Mouse (Mus musculus) hindbrain, postnatal 0 days (tissue): Measurements from ENCODE around the gene Dnmt3a. TPM values are rescaled to one million over a fixed set of nuclear protein-coding genes. Genes with fewer than 3 reads are reported as not detected.
A peak's percentile ranks its signal among the peaks of the same experiment; 100 is the strongest.

Experiments
- ATAC-seq: fragments of 200-750 bp; cut with Nextera tagmentation; 2 replicates; pipeline ENCODE4 v1.8.0; 2017; ENCODE audit warnings: mild to moderate bottlenecking, moderate TSS enrichment, moderate library complexity
- DNase-seq: peaks from one replicate; pipeline ENCODE4 v3.0.0-alpha.2; 2015; ENCODE audit warnings: low spot score
- H3K27ac ChIP-seq: fragments of 300-500 bp; sonication (generic); 2 replicates; pipeline ENCODE4 v1.5.1; 2014; ENCODE audit warnings: mild to moderate bottlenecking
- H3K27me3 ChIP-seq: fragments of 300-500 bp; sonication (generic); 2 replicates; pipeline ENCODE4 v1.6.1; 2014; ENCODE audit warnings: low read length, mixed read lengths; ENCODE audit not compliant: insufficient read depth
- H3K36me3 ChIP-seq: fragments of 300-500 bp; sonication (generic); 2 replicates; pipeline ENCODE4 v1.6.1; 2014; ENCODE audit warnings: low read length, mixed read lengths; ENCODE audit not compliant: insufficient read depth
- H3K4me1 ChIP-seq: fragments of 300-500 bp; sonication (generic); 2 replicates; pipeline ENCODE4 v1.6.1; 2014; ENCODE audit warnings: antibody characterized with exemption, low read length, mixed read lengths; ENCODE audit not compliant: insufficient read depth
- H3K4me2 ChIP-seq: fragments of 300-500 bp; sonication (generic); 2 replicates; pipeline ENCODE4 v1.6.1; 2014; ENCODE audit warnings: low read depth, mild to moderate bottlenecking, low read length, moderate library complexity, mixed read lengths
- H3K4me3 ChIP-seq: fragments of 300-500 bp; sonication (generic); 2 replicates; pipeline ENCODE4 v1.5.1; 2014; ENCODE audit warnings: low read length
- H3K9ac ChIP-seq: fragments of 300-500 bp; sonication (generic); replicated peaks from 2 replicates; pipeline ENCODE4 v1.6.1; 2014; ENCODE audit warnings: mild to moderate bottlenecking, low read length, moderate library complexity, mixed read lengths
- H3K9me3 ChIP-seq: fragments of 300-500 bp; sonication (generic); 2 replicates; pipeline ENCODE4 v1.6.1; 2016; ENCODE audit warnings: low read length, mixed read lengths
- CTCF ChIP-seq: IDR thresholded peaks from 2 replicates; pipeline ENCODE4 v1.5.1; 2016; ENCODE audit warnings: antibody characterized with exemption, control low read depth, low read depth
- WGBS: fragments of 180-500 bp; shearing (Covaris S2); extraction: QIAGEN DNeasy Blood & Tissue Kit; methylation state at CpG from one replicate; pipeline ENCODE4 v1.1.7; 2014; 5-methylcytosine and 5-hydroxymethylcytosine counted together
- polyA plus RNA-seq: library from polyadenylated mRNA; unstranded; fragments of >200 nt; fragmentation: Nextera tagmentation; extraction: Ambion mirVana; gene quantifications from 2 replicates; pipeline ENCODE4 v1.2.1, GENCODE M21; 2015
- total RNA-seq: library from RNA; depleted of rRNA; stranded (reverse); fragments of >200 nt; gene quantifications from 2 replicates; pipeline ENCODE4 v1.2.3, GENCODE M21; 2014

Gene Dnmt3a
- total and polyA plus RNA-seq, 2 experiments from 2014 or later: 81.8 to 134 TPM

DNA sequence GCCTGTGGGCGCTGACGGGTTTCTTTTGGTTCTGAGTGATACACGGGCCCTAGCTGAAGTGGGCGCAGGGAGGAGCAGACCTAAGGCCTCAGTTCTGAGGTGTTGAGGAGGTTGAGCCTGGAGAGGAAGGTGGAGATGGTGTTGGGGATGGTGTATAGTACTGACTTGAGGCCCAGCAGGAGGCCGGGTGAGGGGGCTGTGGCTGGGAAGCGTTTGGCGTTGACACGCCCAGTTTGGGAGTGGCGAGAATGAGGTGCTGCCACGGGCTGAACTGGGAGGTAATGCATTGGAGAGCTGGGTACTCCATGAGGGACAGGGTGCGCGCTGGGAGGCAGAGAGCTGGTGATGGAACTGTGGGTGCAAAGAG is 19.9 kb downstream of the Dnmt3a start:
- Histone ChIP-seq H3K4me3 (no peak overlapping the region), H3K27me3 (no peaks in the 10 kb centered on the region), H3K4me2 (no peak overlapping the region), H3K4me1 (peaks cover 18% of the 10 kb centered on the region), H3K9me3 (no peaks in the 10 kb centered on the region), H3K9ac (no peak overlapping the region), H3K27ac (0 out of 2 replicates have a peak overlapping the region, but pooled peaks have one; percentile 4), H3K36me3 (no peaks in the 10 kb centered on the region)
- DNase-seq (no peak), ATAC-seq (no peak)
- no peak for TF ChIP-seq CTCF
- WGBS: 58% methylated on average over 12 of the region's 12 CpGs

DNA sequence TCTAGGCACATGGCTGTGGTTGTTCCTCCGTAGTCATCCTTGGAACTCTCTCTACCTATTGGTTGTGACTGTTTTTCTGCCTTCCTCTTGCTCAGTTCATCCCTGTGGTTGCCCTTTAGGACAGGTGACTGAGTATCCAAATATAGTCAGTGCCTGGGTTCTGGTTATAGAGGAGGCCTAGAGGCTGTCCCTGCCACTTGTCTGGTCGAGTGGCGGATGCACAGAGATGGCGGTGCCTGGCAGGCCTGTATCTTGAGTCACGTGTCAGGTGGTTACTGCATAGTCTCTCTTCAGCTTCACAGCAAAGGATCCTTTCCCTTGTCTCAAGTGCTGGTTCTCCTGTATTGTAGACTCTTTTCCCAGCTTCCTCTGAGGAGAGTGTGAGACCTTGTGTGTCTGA is 22.0 kb downstream of the Dnmt3a start:
- no peaks in the 10 kb centered on the region for H3K27me3 ChIP-seq
- peaks cover 20% of the 10 kb centered on the region for H3K4me1 ChIP-seq
- TF ChIP-seq CTCF: no peak
- no peak overlapping the region for H3K4me3 ChIP-seq
- no peak overlapping the region for H3K9ac ChIP-seq
- 87% methylated on average over 5 of the region's 5 CpGs for WGBS
- H3K9me3 ChIP-seq: no peaks in the 10 kb centered on the region
- no peak overlapping the region for H3K27ac ChIP-seq
- H3K4me2 ChIP-seq: no peak overlapping the region
- no peak for DNase-seq
- no peak for ATAC-seq
- no peaks in the 10 kb centered on the region for H3K36me3 ChIP-seq

- Histone ChIP-seq H3K4me1 (peaks cover 26% of the 10 kb centered on the region), H3K4me2 (peak overlapping the region; percentile 50), H3K36me3 (peaks cover 14% of the 10 kb centered on the region; the same call in 1 of the 2 replicates), H3K27ac (peak overlapping the region; percentile 77), H3K27me3 (no peaks in the 10 kb centered on the region), H3K4me3 (no peak overlapping the region), H3K9ac (0 out of 2 replicates have a peak overlapping the region, but pooled peaks have one; percentile 9), H3K9me3 (no peaks in the 10 kb centered on the region)
- no peak for ATAC-seq
- 47% methylated on average over 7 of the region's 7 CpGs for WGBS
- no peak for DNase-seq
- no peak for TF ChIP-seq CTCF
Observed at GRCm38 (mm10) chr12:3833059-3833760, 27.4 kb downstream of the Dnmt3a start.

- Histone ChIP-seq H3K4me2 (peak overlapping the region; percentile 50), H3K27me3 (no peaks in the 10 kb centered on the region), H3K9ac (0 out of 2 replicates have a peak overlapping the region, but pooled peaks have one; percentile 9), H3K4me1 (peaks cover 26% of the 10 kb centered on the region), H3K4me3 (0 out of 2 replicates have a peak overlapping the region, but pooled peaks have one; percentile 2), H3K27ac (peak overlapping the region; percentile 77), H3K36me3 (peaks cover 21% of the 10 kb centered on the region; the same call in 1 of the 2 replicates), H3K9me3 (no peaks in the 10 kb centered on the region)
- DNase-seq (peak; percentile 83), ATAC-seq (peak; percentile 84)
- 4% methylated on average over 8 of the region's 8 CpGs for WGBS
- TF ChIP-seq CTCF: no peak
Observed at GRCm38 (mm10) chr12:3833851-3834273, 28.1 kb downstream of the Dnmt3a start.

DNA sequence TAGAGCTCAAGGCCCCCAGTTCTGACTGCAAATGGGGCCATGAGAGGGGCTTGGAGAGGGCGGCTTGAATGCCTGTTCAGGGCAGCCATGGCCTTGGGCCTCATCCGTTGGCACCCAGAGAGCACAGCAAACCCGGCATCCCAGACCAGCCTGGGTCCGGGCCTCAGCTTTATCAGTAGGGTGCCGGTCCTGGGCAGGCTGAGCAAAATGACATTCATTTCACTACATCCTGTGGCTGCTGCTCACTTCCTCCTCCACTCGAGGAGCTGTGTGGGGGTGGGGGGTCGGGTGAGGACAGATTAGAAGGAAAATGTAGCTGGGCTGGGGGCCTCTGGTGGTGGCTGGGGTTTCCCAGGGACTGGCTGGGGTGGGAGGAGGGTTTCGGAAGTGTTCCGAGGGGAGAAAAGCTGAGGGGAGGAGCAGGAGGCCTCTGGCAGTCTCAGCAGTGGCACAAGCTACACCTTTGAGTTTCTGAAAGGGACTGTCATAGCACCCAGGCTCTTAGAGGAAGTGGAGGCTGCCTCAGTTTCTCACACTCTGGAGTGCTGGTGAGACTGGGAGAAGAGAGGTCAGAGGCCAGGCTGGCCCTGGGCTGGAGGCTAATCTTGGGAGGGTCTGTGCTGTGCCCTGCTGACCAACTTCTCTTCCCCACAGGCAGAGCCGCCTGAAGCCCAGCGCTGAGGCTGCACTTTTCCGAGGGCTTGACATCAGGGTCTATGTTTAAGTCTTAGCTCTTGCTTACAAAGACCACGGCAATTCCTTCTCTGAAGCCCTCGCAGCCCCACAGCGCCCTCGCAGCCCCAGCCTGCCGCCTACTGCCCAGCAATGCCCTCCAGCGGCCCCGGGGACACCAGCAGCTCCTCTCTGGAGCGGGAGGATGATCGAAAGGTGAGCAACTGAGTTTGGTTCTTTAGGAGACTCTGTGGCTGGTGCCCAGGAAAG is 28.8 kb downstream of the Dnmt3a start:
- DNase-seq (peak; percentile 51), ATAC-seq (peak; percentile 59)
- Histone ChIP-seq H3K9ac (peak overlapping the region; percentile 30; the same call in 1 of the 2 replicates), H3K4me2 (peak overlapping the region; percentile 50), H3K36me3 (peaks cover 23% of the 10 kb centered on the region; the same call in 1 of the 2 replicates), H3K4me1 (peaks cover 26% of the 10 kb centered on the region), H3K27ac (peak overlapping the region; percentile 77), H3K27me3 (no peaks in the 10 kb centered on the region), H3K4me3 (0 out of 2 replicates have a peak overlapping the region, but pooled peaks have one; percentile 2), H3K9me3 (no peaks in the 10 kb centered on the region)
- 9% methylated on average over 21 of the region's 21 CpGs for WGBS
- peak; percentile 68 for TF ChIP-seq CTCF

GRCm38 (mm10) chr12:3835576-3835975 is 29.8 kb downstream of the Dnmt3a start:
- H3K27ac ChIP-seq: no peak overlapping the region
- TF ChIP-seq CTCF: no peak
- H3K36me3 ChIP-seq: peaks cover 30% of the 10 kb centered on the region; the same call in 1 of the 2 replicates
- H3K9me3 ChIP-seq: no peaks in the 10 kb centered on the region
- ATAC-seq (no peak), DNase-seq (no peak)
- H3K4me1 ChIP-seq: peaks cover 26% of the 10 kb centered on the region
- no peaks in the 10 kb centered on the region for H3K27me3 ChIP-seq
- H3K9ac ChIP-seq: no peak overlapping the region
- H3K4me3 ChIP-seq: no peak overlapping the region
- no peak overlapping the region for H3K4me2 ChIP-seq
- WGBS: 67% methylated on average over 2 of the region's 2 CpGs
